Mouse (Mus musculus) E14TG2a.4 (cell line): ENCODE results near the gene Gm20388.

Source experiments
- CTCF ChIP-seq: conservative IDR thresholded peaks from 2 replicates; pipeline ENCODE4 v1.5.1; 2014; ENCODE audit warnings: low read length
- NANOG ChIP-seq: IDR thresholded peaks from 2 replicates; pipeline ENCODE4 v1.6.1; 2014; ENCODE audit warnings: borderline replicate concordance, low read length, mixed read lengths
- POU5F1 ChIP-seq: IDR thresholded peaks from 2 replicates; pipeline ENCODE4 v1.6.1; 2014; ENCODE audit warnings: low read length, borderline replicate concordance

DNA sequence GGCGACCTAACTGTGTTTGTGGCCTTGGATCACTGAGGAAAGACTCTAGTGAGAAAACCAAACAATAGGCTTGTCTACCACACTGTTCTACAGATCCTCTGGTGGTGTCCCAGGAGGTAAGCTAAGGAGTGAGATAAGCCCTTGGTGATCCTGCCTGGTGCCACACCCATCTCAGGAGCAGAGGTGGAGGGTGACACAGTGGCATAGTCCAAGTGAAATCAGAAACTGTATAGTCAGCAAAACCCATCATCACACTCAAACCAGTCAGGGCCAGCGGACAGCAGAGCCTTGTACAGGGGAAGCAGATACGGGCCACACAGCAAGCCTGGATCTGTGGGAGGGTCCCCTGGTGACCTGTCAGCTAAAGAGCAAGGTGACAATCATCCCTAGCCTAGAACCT lies 1454.5 kb downstream of the Gm20388 start:
- TF ChIP-seq CTCF (no peak), POU5F1 (no peak), NANOG (no peak)
